Mouse (Mus musculus) left cerebral cortex, adult 2 months (tissue): ENCODE measurements around the gene Knop1. TPM values are rescaled to one million over a fixed set of nuclear protein-coding genes. Genes with fewer than 3 reads are reported as not detected.

Experiments
- DNase-seq, 2 experiments: peaks; one replicate each; pipeline ENCODE4 v3.0.0; 2021 to 2022; ENCODE audit warnings: low spot score in 2 of 2, mixed read lengths in 1 of 2; ENCODE audit errors: extremely low spot score in 1 of 2
- H3K27ac ChIP-seq: fragments of 200-600 bp; 2 replicates; pipeline ENCODE4 v1.8.1; 2022
- H3K4me3 ChIP-seq: fragments of 200-600 bp; 2 replicates; pipeline ENCODE4 v1.8.1; 2022
- CTCF ChIP-seq: fragments of 200-600 bp; IDR thresholded peaks from 2 replicates; pipeline ENCODE4 v1.8.1; 2022; ENCODE audit warnings: antibody characterized with exemption, mild to moderate bottlenecking, moderate library complexity
- intact Hi-C: fragments of 180-260 bp; cut with DNase I; formaldehyde crosslinking; loops from one replicate; pipeline ENCODE4 v1.15.1; 2025
- total RNA-seq, 2 experiments: library from RNA; stranded (reverse); gene quantifications; 2 replicates each; pipeline ENCODE4 v1.2.3; 2021

Gene Knop1
- total RNA-seq, 2 experiments from 2014 or later, result 25.9 to 27.0 TPM

DNA sequence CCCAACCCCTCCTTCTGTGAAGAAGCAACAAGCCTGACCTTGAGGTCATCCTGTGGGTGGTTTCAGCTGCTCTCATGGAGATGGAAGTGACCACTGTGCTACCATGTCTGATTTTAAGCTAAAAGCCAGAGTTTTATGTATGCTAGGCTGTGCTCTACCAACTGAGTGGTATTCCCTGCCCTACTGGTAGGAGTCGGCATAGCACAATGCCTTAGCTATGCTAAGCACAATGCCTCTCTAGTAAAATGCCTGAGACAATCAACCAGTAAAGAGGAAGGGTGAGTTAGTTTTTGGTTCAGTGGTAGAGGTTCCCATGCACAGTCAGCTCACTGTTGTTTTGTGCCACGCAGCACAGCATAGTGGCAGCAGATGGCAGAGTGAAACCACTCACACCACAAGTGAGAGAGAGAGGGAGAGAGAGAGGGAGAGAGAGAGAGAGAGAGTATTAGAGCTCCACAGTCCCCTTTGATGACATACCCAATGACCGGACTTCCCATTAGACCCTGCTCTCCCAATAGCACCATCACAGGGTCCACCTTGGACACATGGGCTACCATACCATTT is 23.5 kb upstream of the Knop1 start:
- Histone ChIP-seq H3K4me3 (no peak overlapping the region), H3K27ac (no peak overlapping the region)
- intact Hi-C loops, result loop anchor here (5.0 kb wide), 1 partner anchor 118 kb away; the partner anchor contains the start of gene Gprc5b
- TF ChIP-seq CTCF, result peak; percentile 24
- no peak for DNase-seq

DNA sequence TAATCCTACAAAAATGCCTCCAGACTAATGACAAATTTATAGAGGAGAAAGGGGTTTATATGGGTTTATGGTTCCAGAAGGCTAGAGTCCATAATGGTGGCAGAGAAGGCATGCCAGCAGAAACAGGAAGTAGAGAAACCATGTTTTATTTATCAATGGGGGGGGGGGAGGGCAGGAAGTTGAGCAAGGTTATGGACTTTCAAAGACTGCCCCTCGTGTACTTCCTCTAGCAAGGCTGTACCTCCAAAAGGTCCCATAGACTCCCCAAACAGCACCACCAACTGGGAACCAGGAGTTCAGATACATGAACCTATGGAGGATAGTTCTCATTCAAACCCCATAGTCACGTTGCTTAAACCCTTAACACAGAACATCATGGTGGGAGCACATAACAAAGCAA is 9.3 kb upstream of the Knop1 start:
- DNase-seq, result no peak
- intact Hi-C loops, result no loop called here
- TF ChIP-seq CTCF, result no peak
- H3K4me3 ChIP-seq, result no peak overlapping the region
- H3K27ac ChIP-seq, result no peak overlapping the region

DNA sequence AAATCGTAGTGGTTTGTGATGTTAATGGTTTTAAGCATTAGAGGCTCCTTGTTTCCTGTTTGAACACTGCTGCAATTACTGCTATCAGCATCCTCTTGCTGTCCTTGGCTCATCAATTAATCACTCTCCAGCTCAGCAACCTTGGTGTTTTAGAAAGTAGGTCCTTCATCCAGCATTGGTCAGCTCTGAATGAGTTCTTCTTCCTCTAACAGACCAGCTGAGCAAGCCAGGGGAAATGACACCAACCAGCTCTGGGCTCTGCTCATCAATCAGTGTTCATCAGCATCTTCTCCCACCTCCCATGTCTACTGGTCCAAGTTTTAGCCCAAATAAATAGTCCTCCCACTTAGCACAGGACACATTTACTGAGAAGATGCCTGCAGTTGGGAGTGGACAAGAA is 2.6 kb upstream of the Knop1 start:
- DNase-seq, result no peak
- H3K4me3 ChIP-seq, result no peak overlapping the region

DNA sequence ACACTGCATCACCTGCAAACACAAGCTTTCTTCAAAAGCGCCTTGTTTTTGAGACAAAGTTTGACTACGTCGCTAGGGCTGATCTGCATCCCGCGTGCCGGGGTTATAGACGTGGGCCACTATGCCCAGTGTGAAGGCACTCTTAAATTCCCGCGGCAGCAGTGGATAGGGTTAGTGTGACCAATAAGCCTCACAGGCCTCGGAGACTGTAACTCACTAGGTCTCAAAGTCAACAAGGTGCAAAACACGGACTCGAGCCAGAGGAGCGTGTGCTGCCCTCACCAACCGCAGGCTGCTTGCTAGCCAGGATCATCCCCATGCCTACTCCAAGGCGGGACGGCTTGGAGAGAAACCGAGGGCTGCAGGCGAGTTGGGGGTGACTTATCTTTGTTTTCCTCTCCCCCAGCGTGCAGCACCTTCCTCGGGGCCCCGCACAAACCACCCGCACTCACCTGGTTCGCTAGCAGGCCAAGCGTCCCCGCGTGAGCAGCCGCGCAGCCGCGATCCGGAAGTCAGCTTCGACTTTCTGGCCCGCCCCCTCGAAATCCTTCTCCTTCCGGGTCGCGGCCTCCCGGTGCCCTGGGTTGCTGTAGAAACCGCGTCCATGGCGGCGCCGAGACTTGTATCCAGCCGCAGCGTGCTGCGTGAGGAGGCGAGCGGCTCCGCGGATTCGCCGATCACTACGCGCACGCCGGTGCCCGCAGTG is 730 bp downstream of the Knop1 start, which contains the start of gene Iqck:
Gene Iqck (plus strand): TSS at position 582 of the 706 bp plus-strand sequence.
- DNase-seq, result peak; percentile 91 to 92
- intact Hi-C loops, result loop anchor here (1.0 kb wide), 1 partner anchor 141 kb away; no protein-coding TSS in a partner anchor
- TF ChIP-seq CTCF, result no peak
- peak within 1 kb of the TSS; percentile 71 for H3K4me3 ChIP-seq
- peak within 1 kb of the TSS; percentile 77 for H3K27ac ChIP-seq

More for the DNA sequence above, 2.6 kb upstream of the Knop1 start:
- no peak overlapping the region for H3K27ac ChIP-seq
- TF ChIP-seq CTCF, result no peak
- intact Hi-C loops, result no loop called here

DNA sequence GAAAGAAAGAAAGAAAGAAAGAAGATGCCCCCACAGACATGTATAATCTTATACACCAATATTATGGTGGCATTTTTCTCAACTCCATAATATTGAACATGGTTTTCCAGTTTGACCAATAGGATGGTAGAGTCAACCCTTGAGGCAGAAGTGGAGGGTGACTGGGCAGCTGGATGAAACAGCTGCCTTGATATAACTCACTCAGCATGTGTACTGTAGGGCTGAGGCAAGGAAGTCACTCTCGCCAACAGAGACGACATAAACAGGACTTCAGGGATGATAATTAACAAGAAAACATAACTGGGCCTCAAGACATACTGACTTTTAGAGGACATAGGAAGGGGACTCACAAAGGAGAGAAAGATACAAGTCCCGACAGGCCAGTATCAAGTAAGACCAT is 1.4 kb downstream of the Knop1 start:
- peak overlapping the region; percentile 71 for H3K4me3 ChIP-seq
- intact Hi-C loops, result loop anchor here (1.0 to 5.0 kb wide), 2 partner anchors 87 to 142 kb away; no protein-coding TSS in a partner anchor
- no peak for DNase-seq
- H3K27ac ChIP-seq, result no peak overlapping the region
- TF ChIP-seq CTCF, result no peak

DNA sequence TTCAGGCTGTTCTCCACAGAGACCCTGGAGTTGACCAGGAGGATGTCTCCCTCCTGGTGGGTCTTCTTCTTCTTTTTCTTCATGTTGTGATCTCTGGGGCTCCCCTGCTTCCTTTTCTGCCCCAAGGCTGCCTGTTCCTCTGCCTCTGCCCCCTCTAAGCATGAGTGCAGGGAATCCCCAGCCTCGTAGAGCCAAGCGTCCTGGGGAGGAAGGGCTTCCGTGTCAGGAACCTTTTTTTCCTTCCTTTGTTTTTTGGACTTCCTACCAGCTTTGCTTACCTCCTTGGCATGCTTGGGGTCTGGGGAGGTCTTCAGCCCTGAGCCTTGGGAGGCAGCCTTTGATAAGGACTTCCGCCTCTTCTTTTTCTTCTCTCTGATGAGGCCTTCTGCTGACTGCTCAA is 3.4 kb downstream of the Knop1 start:
- no peak for TF ChIP-seq CTCF
- Histone ChIP-seq H3K27ac (no peak overlapping the region), H3K4me3 (no peak overlapping the region)
- no peak for DNase-seq
- intact Hi-C loops, result loop anchor here (5.0 kb wide), 1 partner anchor 85 kb away; no protein-coding TSS in a partner anchor

DNA sequence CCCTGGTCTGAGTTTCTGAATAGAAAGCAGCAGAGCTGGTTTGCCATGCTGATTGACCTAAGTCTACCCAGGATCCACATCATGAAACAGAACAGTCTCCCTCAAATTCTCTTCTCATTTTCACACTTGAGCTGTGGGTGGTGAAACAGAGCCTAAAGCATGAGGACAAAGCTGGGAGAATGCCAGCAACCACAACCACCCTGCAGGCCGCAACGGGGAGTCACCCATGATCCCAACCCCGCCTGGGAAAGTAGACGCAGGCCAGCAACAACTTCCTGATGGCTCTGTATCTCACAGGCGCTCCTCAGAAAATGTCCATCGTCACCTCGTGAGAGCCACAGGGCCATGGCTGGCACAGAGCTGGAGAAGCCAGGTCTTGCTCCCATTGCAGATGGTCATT is 4.5 kb downstream of the Knop1 start:
- H3K27ac ChIP-seq, result no peak overlapping the region
- DNase-seq, result no peak
- intact Hi-C loops, result loop anchor here (5.0 kb wide), 1 partner anchor 84 kb away; no protein-coding TSS in a partner anchor
- no peak overlapping the region for H3K4me3 ChIP-seq
- TF ChIP-seq CTCF, result no peak

DNA sequence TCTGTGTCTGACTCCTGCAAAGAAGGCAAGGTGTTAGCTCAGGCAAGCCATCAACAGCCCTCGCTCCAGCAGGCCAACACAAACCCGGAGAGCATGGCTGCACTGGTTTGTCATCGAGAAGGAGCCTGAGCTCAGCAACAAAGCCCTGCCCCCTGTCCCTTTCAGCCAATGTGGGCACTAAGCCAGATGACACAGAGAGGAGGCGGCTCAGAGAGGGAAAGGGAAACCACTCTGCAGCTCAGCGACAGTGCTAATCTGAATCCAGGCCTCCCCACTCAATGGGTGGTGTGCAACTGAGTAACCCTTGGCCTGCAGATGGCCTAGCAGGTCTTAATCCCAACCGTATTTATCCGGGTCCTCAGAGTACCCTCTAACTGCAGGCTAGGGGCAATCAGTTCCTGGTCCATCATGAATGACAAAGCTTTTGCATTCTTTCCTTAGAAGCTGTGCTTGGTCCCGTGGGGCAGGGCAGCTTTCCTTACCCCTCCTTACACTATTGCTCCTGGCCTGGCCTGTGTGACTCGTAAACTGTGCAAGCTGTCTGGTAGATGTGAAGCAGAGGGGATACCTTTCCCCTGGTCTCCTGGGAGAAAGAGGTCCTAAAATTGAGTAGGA is 5.3 kb downstream of the Knop1 start:
- H3K27ac ChIP-seq, result no peak overlapping the region
- intact Hi-C loops, result loop anchor here (5.0 kb wide), 1 partner anchor 83 kb away; no protein-coding TSS in a partner anchor
- no peak for DNase-seq

DNA sequence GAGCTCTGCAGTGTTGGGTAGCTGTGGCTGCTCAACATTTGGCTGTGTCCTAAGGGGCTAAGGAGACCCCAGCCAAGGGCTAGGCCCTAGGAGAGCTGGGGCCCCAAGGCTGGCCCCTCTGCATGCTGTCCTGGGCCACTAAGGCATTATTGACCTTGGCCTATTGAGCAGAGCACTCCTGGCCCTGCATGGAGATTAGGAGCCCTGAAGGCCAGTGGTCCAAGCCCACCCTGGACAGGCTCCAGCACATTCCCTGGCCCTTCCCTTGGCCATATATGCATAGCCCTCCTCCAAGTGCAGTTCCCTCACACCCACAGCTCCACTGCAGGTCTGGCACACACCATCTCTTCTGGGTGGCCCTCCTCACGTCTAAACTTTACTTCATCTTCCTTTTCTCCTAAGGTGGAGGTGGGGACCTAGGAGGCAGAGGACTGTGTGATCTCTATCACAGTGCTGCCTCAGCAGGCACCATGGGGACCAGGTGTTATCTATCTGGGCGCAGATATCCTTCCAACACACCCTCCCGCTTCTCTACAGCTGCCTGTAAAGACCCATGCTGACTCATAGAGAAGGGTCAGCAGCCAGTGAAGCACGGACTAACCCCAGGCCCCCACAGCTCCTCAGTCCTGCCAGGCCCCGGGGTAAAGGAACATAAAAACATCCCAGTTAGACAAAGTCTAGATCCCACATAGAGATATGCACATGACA is 6.4 kb downstream of the Knop1 start:
- Histone ChIP-seq H3K27ac (no peak overlapping the region), H3K4me3 (no peak overlapping the region)
- no peak for DNase-seq
- intact Hi-C loops, result loop anchor here (5.0 kb wide), 1 partner anchor 82 kb away; no protein-coding TSS in a partner anchor
- TF ChIP-seq CTCF, result no peak

More for the DNA sequence above, 5.3 kb downstream of the Knop1 start:
- no peak for TF ChIP-seq CTCF
- H3K4me3 ChIP-seq, result no peak overlapping the region

DNA sequence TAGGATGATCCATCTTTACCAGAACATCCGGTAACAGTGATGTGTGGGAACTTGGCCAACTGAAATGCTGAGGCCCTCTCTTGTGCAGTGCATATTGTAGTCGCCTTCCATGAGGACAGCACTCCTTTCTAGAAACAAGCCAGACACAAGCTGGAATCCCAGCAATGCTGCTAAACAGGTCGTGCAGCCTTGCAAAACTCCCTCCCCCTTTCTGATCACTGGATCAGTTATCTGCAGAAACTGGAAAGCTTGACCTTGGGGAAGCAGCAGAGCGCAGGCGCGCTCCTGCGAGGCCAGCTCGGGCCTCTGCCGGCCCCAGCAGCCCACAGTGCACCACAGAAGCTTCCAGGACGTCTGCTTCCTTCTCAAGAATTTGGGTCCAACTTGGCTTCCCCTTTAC is 7.3 kb downstream of the Knop1 start:
- TF ChIP-seq CTCF, result no peak
- intact Hi-C loops, result no loop called here
- no peak for DNase-seq
- Histone ChIP-seq H3K27ac (no peak overlapping the region), H3K4me3 (no peak overlapping the region)

DNA sequence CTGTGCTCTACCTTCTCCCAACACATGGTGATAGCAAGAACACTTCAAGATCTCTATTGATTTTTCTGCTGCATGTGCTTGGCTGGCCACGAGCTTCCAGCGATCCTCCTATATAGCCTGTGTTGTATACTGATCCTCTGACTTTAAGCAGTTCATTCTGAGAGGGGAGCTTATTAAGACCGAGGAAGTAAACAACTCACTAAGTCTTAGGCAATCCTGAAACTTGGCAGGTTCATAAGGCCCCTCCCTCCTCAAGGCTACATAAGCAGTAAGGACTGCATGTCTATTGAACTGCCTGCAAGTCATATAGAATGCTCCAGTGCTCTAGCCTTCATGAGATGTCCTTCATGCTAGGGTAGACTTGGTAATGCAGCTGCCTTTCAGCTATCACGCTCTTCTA is 9.7 kb downstream of the Knop1 start:
- intact Hi-C loops, result no loop called here
- TF ChIP-seq CTCF, result no peak
- Histone ChIP-seq H3K27ac (no peak overlapping the region), H3K4me3 (no peak overlapping the region)
- DNase-seq, result no peak
